Mouse (Mus musculus) kidney, postnatal 25 days (tissue): ENCODE results near the gene Wasl.

ENCODE experiments used
- DNase-seq, 2 experiments: peaks; one replicate each; pipeline ENCODE4 v3.0.0; 2021; ENCODE audit warnings: mixed read lengths in 2 of 2

The Wasl gene

DNA sequence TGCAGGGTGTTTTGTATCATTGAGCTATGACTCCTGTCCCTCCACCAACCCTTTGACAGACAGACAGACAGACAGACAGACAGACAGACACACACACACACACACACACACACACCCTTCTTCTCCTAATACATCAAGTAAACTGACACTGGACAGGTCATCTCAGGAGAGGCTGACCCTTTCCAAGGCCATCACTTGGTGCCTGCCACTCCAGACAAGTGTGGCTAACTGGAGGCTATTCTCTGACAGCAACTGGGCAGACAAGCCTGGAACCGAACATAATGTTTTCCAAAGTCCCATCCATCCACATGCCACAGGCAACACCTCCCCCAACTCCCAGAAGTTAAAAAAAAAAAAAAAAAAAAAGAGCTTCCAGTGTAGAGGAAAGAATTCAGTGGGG lies 63.1 kb downstream of the Wasl start:
- DNase-seq: no peak

DNA sequence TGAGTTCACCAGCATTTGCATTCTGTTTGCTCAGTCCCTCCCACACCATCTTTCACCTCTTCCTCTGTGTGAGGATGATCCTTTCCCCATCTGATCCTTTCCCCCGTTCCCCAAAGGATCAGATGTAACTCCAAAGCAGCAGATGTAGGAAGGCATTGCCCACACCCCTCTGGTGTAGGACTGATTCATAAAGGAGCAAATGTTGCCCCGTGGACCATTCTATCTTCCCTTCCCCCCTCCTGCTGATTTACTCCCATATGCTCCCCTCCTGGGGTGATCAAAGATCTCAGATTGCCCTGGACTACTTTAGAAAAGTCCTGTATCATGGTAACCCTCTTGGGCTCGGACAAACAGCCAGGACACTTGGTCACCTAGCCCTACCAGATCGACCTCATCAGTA lies 64.1 kb downstream of the Wasl start:
- no peak for DNase-seq

DNA sequence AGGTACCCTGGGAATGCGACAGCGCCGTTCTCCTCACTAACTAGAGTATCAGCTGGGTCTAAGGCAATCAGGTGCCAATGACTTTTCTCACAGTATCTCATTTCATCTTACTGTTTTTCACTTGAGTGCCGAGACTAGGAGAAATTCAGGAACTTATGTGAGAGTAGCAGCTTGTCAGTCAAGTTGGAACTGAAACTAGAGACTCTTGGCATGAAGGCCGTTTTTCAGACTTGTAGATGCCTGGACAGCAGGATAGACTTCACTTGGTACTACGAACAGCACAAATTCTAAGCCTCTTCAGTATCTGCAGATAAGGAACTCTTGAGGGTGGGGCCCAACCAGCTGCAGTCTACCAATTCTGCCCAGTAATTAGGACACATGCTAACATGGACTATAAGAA lies 64.7 kb downstream of the Wasl start:
- DNase-seq: no peak

DNA sequence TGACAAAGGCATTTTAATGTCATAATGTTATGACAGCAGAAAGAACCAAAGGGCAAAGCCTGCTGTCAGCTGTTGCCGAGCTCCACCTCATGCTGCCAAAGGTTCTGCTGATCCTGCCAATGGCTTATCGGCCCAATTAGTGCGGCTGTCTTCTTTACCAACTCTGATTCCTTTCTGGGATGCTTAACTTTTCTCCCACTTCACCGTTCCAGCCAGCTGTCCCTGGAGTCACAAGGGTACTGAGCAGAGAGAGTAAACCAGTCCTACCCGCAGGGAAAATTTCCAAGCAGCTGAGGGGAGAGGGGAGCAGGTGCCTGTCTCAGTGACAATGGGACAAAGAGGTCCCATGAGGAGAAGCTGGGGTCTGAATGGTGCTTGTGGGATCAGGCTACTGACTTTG lies 65.2 kb downstream of the Wasl start:
- DNase-seq: no peak

DNA sequence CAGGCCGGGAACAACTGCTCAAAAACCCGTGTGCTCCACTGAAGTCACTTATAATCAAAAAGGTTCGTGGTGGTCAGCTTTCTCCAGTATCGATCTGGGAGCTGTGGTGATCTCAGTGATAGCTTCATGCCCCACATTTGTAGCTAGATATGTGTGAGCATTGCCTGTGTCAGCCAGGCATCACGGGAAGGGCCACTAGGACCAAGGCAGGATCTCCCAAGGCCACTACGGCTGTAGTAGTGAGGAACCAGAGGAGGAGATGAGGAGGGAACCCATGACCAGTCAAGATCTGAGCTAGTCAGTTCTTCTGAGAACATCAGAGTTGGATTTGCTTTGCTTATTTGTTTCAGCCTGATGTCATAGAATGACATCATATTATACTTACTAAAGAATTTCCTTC lies 65.6 kb downstream of the Wasl start:
- DNase-seq: no peak

DNA sequence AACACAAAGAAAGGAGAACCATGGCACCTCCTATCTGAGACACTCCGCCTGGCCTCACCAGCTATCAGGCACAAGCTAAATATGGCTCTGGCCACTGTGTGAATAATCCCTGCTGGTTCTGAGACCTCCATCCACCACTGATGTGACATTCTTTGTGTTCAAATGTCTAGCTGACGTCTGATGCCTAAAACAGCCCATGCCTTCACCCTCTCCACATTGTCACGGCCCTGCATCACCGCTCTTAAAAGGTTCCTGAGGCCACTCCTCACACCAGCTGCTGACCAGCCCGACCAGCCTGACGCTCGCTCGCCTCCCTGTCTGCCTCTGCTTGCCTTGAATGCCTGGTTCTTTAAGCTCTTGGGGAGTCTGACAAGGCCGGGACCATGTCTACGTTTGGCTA lies 67.3 kb downstream of the Wasl start, which contains the start of gene Lmod2:
TSS of gene Lmod2 (plus strand) at position 263 of the 400 bp plus-strand sequence.
- no peak for DNase-seq

DNA sequence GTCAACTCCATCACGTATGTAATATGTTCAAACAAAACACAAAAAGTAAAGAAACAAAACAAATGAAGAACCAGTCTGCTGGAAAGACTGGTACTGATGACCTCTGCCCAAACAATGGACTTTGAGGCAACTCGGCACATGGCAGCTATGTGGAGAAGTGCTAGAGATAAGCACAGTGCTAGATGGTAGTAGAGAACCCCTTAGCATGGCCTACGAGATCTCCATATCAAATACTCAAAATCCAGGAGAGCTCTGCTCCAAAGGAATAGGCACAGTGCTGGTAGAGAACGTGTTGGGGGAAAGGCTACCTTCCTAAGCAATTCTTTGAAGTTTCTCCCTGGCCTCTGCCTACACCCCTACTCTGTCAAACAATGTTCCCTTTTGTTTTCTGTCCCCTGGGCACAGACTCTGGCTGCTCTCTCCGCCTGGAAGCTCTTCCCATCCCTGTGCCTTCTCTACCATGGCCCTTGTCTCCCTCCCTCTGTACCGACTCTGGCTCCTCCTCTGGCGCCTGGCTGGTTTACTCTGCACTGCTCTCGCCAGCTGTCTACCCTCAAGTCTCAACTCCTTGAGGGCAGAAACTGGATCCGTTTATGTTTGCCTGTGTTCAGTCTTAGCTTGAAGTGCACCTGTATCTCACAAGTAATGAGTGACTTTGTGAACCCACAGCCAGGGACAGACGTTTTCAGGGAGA lies 73.1 kb downstream of the Wasl start:
- DNase-seq: no peak

DNA sequence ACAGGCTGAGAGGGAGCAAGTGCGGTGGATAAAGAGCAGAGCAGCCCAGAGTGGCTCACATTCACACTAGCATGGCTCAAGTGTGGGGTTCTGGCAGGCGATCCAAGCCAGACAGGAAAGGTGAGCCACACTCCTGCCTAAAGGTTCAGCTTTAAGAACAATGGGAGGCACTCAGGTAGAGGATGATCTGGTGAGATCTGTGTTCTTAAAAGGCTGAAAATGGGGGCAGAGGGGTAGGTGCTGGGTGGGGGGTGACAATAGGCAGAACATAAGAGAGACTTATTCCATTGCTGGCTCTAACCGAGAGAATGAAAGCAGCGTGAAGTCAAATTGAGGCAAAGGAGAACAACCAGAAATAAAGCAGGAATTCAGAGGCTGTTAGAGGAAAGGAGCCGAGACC lies 74.5 kb downstream of the Wasl start:
- DNase-seq: no peak

DNA sequence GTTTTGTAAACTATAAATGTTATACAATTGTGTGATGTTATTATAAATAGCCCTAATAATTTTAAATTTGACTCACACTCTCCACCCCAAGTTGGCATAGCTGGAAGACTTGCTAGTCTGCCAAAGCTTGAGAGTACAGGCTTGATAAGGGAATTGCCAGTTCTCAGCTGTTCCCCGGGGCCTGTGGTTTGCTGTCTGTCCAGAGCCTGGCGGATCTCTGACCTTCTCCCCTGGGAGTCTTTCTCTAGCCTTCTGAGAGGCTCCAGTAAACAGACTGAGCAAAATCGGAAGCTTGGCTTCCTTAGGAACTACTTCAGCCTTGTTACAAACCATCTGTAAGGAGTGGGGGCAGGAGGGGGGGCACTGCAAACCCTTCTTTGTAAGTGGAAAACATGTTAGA lies 77.9 kb downstream of the Wasl start:
- DNase-seq: peak; percentile 54 to 76

DNA sequence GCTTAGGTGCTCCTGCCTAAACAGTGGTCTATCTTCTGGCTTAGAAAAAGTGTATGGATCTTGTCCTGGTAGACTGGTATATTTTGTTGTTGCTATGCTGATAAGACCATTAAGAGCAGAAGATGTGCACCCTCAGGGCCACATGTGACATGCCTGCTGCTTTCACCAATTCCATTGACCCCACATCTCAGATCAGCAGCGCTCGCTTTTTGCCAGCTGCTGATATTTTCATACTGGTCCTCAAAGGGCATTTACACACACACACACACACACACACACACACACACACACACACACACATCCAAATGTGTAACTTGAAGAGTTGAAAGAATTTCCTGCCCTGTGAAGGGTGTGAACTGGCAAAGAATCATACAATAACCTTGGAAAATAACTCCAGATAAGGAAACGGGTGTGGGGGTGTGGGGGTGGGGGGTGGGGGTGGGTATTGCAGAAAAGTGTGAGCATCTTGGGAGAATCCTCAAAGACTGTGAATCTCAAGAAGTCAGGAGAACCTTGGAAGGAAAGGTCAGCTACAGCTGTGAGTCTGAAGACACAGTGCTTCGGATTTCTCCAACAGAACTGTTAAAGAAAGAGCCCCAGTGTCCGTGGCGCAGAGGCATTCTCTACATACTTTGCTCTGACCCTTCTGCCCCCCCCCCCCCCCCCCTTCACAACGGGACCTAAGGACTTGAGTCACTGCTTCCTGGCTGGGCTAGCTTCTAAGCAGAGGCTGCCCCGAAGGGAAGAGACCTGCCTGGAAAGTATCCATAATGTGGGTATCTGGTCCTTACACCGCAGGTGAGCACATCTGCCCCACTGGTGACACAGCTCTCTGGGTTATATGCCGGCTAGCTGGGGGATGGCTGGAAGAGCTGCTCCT lies 79.1 kb downstream of the Wasl start:
- DNase-seq: peak; percentile 32 to 38

DNA sequence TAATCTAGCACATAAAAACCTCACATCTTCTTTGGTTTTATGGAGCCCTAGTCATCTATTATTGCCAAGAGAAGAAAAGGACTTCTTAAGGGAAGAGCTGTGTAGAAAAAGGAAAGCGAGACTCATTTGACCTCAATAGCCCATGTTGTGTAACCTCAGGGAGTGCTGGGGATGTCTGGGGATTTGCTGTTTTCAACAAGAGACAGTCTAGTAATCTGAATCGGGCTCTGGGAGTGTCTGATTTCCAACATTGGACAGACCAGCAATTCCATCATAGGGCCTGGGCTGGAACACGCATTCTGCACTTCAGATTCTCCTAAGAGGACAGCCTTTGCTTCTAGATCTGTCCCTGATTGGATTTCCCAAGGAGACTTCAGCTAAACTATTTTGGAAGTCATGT lies 81.4 kb downstream of the Wasl start:
- DNase-seq: no peak

DNA sequence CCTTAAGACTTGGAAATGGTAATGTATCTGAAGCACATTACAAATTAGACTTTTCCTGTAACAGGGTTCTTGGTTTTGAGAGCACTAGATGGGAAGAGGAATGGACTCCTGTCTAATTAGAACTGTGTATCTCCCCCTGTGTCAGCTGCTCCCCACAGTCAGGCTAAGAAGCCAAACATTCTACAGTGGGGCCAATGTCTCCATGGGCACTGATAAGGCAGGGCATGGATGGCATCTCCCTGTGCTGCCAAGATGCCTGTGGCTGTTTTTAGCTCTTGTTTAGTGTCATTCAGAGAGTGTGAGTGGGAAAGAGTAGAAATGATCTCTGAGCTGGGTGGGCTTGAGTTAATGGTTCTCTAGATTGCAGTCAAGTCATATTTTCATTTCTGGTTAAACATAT lies 91.5 kb downstream of the Wasl start:
- no peak for DNase-seq

DNA sequence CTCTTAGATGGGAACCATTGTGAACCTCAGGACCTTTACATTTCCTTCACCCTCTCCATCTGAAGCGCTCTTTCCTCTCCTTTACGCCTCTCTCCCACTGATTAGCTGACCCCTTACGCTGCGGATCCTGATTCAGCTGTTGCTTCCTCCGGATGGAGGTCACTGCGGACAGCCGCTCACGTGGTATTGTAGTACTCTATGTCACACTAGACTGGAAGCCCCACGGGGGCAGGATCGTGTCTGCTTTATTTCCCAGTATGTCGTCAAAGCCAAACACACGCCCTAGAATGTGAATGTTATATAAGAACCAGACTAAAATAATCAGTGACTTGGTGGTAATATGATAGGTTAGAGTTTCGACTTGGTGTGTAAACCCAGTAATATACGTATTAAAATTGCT lies 92.4 kb downstream of the Wasl start:
- DNase-seq: no peak

DNA sequence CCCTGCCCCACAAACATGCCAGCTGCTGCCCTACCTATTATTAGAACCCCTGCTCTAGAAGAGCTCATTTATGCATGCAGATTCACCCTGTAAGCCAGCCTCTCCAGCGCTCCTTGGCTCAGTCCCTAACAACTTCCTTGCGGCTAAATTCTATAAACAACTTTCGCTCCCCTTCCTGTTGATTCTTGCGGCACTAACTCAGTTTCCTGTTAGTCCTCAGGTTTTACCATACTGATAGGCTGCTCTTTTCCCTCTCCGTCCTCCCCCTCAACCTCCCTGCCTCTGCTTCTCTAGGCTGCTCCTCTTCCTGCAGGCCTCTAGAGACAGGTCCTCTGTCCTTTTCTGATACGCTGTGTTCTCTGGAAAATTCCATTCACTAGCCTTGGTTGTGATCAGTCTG lies 93.7 kb downstream of the Wasl start:
- peak; percentile 36 to 64 for DNase-seq

DNA sequence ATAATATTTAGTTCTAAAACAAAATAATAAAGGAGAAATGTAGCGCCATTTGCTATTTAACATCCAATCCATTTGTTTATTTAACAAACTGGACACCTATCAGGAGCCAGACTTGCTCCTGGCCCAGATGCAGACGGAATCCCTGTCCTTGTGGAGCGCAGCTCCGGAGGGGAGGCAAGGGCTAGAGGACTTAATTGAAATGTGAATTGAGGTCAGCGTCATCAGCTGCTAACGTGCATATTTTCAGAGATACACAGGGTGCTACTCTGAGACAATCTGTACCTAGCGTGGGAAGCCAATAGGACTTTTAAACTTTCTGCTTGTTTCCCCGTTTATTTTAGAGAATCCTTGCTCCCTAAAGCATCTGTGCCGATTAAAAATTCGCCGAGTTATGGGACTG lies 94.5 kb downstream of the Wasl start:
- no peak for DNase-seq

DNA sequence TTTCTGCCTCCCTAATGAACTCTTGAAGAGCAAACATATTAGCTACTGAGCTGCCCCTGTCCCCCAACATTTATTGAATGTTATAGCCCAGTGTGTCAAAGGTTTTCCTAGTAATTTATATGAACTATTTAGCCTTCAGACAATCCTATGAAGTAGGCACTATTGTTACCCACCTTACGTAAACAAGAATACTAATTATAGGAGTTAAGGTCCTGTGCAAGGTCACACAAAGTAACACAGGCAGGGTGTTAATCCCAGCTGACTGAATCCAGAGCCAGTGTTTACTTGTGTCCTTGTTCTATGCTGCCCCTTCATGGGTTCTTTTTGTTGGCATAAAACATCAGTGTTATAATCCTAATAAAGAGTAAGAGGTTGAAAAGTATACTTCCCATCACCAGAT lies 95.1 kb downstream of the Wasl start:
- no peak for DNase-seq

DNA sequence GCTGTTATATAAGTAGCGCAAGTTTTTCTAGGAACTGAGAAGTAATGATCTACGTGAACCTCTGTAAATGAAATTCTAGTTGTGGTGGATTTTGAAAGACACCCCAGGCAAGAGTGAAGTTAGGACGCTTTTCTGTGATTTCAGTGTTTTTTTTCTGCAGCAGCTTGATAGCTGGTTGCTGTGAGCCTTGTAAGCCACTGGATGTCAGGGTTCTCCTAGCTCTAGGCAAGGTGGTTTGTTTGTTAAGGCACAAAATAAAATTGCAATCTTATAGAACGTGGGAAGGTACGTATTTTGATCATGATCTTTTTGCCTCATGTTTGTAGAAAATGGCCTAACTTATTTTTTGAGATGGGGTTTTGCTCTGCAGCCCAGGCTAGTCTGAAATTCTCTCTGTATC lies 95.8 kb downstream of the Wasl start:
- no peak for DNase-seq

DNA sequence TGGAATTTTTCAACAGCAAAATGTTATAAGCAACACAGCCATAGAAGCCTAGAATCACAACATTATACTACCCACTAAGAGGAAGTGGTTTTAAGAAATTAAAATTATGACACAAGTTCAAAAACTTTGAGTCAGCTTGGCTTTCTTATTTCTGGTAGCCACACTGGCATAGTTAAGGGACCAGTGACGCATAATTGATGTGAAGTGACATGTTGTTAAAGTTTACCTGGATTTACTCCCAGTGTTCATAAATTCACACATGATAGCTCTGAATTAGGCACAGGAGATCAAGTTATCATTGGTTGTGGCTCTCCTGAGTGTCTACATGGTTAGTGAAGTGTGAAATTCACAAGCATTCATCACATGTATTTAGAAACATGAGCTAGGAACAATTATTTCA lies 99.9 kb downstream of the Wasl start:
- no peak for DNase-seq

DNA sequence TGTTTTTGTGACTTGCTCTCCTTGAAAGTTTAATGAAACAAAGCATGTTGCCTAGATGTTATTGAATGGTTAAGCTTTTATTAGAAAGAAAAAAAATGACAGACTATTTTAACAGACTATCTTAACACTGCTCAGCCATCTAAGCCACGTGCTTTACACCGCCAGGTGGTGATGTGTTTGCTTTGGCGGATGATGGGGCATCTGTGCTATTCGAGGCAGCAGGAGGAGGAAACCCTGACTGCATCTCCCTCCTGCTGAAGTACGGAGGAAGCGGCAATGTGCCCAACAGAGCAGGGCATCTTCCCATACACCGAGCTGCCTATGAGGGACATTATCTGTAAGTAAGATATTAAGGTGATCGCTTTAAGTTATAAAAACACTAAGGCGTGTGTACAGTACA lies 100.7 kb downstream of the Wasl start:
- DNase-seq: no peak
